Mouse (Mus musculus): ENCODE results near the gene Arhgap10. TPM values are rescaled to one million over a fixed set of nuclear protein-coding genes. Genes with fewer than 3 reads are reported as not detected.

Arhgap10 gene
- total and polyA plus RNA-seq, 3 experiments, result 13.1 to 22.8 TPM; not detected in 1

GRCm38 (mm10) chr8:77360423-77360822 lies 157.3 kb downstream of the Arhgap10 start:
- TF ChIP-seq KAT2A (conservative IDR thresholded peaks at IDR 0.05; ENCODE audit: low read depth, low read length) (no peak), CHD1 (IDR thresholded peaks at IDR 0.05; ENCODE audit: low read depth, low read length) (no peak), MXI1 (IDR thresholded peaks at IDR 0.05; ENCODE audit: low read depth, low read length) (no peak), MEF2A (IDR thresholded peaks at IDR 0.05; ENCODE audit: extremely low read depth, insufficient replicate concordance, low read depth, low read length, poor library complexity, severe bottlenecking) (no peak), RCOR1 (IDR thresholded peaks at IDR 0.05; ENCODE audit: low read depth, low read length) (no peak), MAFK (IDR thresholded peaks at IDR 0.05; ENCODE audit: borderline replicate concordance, low read depth, low read length) (no peak), ZMIZ1 (IDR thresholded peaks at IDR 0.05; ENCODE audit: low read depth, low read length) (no peak), USF2 (IDR thresholded peaks at IDR 0.05; ENCODE audit: borderline replicate concordance in 1 of 2, insufficient read depth in 1 of 2, low read depth in 1 of 2, low read length in 2 of 2) (no peak), CTCF (IDR thresholded peaks at IDR 0.05 in 2 of 3, conservative IDR thresholded peaks at IDR 0.05 in 1 of 3; ENCODE audit: control insufficient read depth in 1 of 3, insufficient read depth in 1 of 3, low read depth in 2 of 3, low read length in 3 of 3, poor library complexity in 1 of 3, severe bottlenecking in 1 of 3) (no peak), POLR2A (IDR thresholded peaks at IDR 0.05; ENCODE audit: control insufficient read depth in 1 of 2, insufficient read depth in 1 of 2, low read depth in 1 of 2, low read length in 2 of 2, poor library complexity in 1 of 2) (no peak), EP300 (IDR thresholded peaks at IDR 0.05; ENCODE audit: low read depth in 1 of 2, low read length in 2 of 2) (no peak), POLR2AphosphoS2 (IDR thresholded peaks at IDR 0.05; ENCODE audit: low read length) (no peak)
- Histone ChIP-seq H3K9ac (ENCODE audit: control insufficient read depth, low read depth, low read length, poor library complexity, severe bottlenecking) (no peak overlapping the region), H3K9me3 (replicated peaks; ENCODE audit: insufficient read depth, low read length) (no peaks in the 10 kb centered on the region), H3K4me1 (ENCODE audit: control insufficient read depth in 1 of 2, insufficient read depth in 2 of 2, low read length in 2 of 2) (peaks cover 0 to 3% of the 10 kb centered on the region in 2 experiments; a peak in 3 of 4 replicates), H3K27ac (ENCODE audit: control insufficient read depth, low read depth, low read length) (no peak overlapping the region), H3K4me3 (ENCODE audit: control insufficient read depth in 1 of 2, insufficient read depth in 1 of 2, low read depth in 2 of 2, low read length in 2 of 2) (no peak overlapping the region), H3K79me2 (ENCODE audit: control insufficient read depth, insufficient read depth, low read length, poor library complexity) (no peaks in the 10 kb centered on the region), H3K27me3 (ENCODE audit: control insufficient read depth in 1 of 2, insufficient read depth in 2 of 2, low read length in 2 of 2) (no peaks in the 10 kb centered on the region), H3K36me3 (ENCODE audit: control insufficient read depth in 1 of 2, insufficient read depth in 2 of 2, low read length in 2 of 2) (peaks cover 1 to 2% of the 10 kb centered on the region in 2 experiments; a peak in 1 of 4 replicates)
- no peak for DNase-seq (ENCODE audit: low read depth, low spot score)

GRCm38 (mm10) chr8:77357126-77357525 lies 160.6 kb downstream of the Arhgap10 start:
- Histone ChIP-seq H3K9me3 (replicated peaks; ENCODE audit: insufficient read depth, low read length) (no peaks in the 10 kb centered on the region), H3K36me3 (ENCODE audit: control insufficient read depth in 1 of 2, insufficient read depth in 2 of 2, low read length in 2 of 2) (no peaks in the 10 kb centered on the region), H3K27ac (ENCODE audit: control insufficient read depth, low read depth, low read length) (no peak overlapping the region), H3K4me1 (ENCODE audit: control insufficient read depth in 1 of 2, insufficient read depth in 2 of 2, low read length in 2 of 2) (no peaks in the 10 kb centered on the region), H3K27me3 (ENCODE audit: control insufficient read depth in 1 of 2, insufficient read depth in 2 of 2, low read length in 2 of 2) (no peaks in the 10 kb centered on the region), H3K79me2 (ENCODE audit: control insufficient read depth, insufficient read depth, low read length, poor library complexity) (no peaks in the 10 kb centered on the region), H3K9ac (ENCODE audit: control insufficient read depth, low read depth, low read length, poor library complexity, severe bottlenecking) (no peak overlapping the region), H3K4me3 (ENCODE audit: control insufficient read depth in 1 of 2, insufficient read depth in 1 of 2, low read depth in 2 of 2, low read length in 2 of 2) (no peak overlapping the region)
- TF ChIP-seq GATA1 (IDR thresholded peaks at IDR 0.05; ENCODE audit: low read depth, low read length) (no peak), MAFK (IDR thresholded peaks at IDR 0.05; ENCODE audit: borderline replicate concordance, low read depth, low read length) (no peak), ZKSCAN1 (IDR thresholded peaks at IDR 0.05; ENCODE audit: low read depth, low read length) (no peak), RAD21 (IDR thresholded peaks at IDR 0.05; ENCODE audit: low read depth, low read length) (peak; percentile 9), SMC3 (IDR thresholded peaks at IDR 0.05; ENCODE audit: low read depth, low read length) (peak; percentile 35; the same call in 1 of the 2 replicates), CTCF (IDR thresholded peaks at IDR 0.05 in 2 of 3, conservative IDR thresholded peaks at IDR 0.05 in 1 of 3; ENCODE audit: control insufficient read depth in 1 of 3, insufficient read depth in 1 of 3, low read depth in 2 of 3, low read length in 3 of 3, poor library complexity in 1 of 3, severe bottlenecking in 1 of 3) (peak; percentile 21 to 57 (median 42); a peak in 5 of 6 replicates)
- peak; percentile 8 for DNase-seq (ENCODE audit: low read depth, low spot score)
